Mouse (Mus musculus) Patski (cell line): ENCODE results near the gene Stag2. TPM values are rescaled to one million over a fixed set of nuclear protein-coding genes. Genes with fewer than 3 reads are reported as not detected.

Source experiments
- ATAC-seq: fragments of 100-300 bp; one replicate; pipeline ENCODE4 v1.8.0; 2021
- CTCF ChIA-PET: fragments of 350-600 bp; sonication (Branson Sonifier 250); formaldehyde crosslinking; loops from one replicate; lab custom pipeline; 2022; ENCODE audit warnings: inconsistent platforms; lab: Charles Lee
- POLR2A ChIA-PET: fragments of 350-600 bp; sonication (Branson Sonifier 250); formaldehyde crosslinking; loops from one replicate; lab custom pipeline; 2022; ENCODE audit warnings: antibody characterized with exemption, inconsistent platforms; lab: Charles Lee
- DNase-seq: peaks from one replicate; pipeline ENCODE4 v3.0.0-alpha.2; 2011; ENCODE audit warnings: low read depth, low spot score
- H3K27me3 ChIP-seq: fragments of 371-371 bp; one replicate; pipeline ENCODE4 v1.5.1; 2021
- CTCF ChIP-seq: fragments of 100-300 bp; IDR thresholded peaks from one replicate; pipeline ENCODE4 v1.5.1; 2021
- in situ Hi-C: fragments of 300-500 bp; cut with MboI; formaldehyde crosslinking; loops from 3 replicates; pipeline ENCODE4 v1.11.1; 2018; ENCODE audit warnings: low pct_unique_long_range_greater_than_20kb, mixed read lengths
- polyA plus RNA-seq: library from polyadenylated mRNA; unstranded; gene quantifications from one replicate; pipeline ENCODE4 v1.2.3, GENCODE M21; 2021

Stag2 gene
- polyA plus RNA-seq, 1 experiment from 2014 or later, result 52.0 TPM

- DNase-seq (no peak), ATAC-seq (no peak)
- H3K27me3 ChIP-seq, result peaks cover 11% of the 10 kb centered on the region
- no peak for TF ChIP-seq CTCF
- POLR2A ChIA-PET, result interaction anchor here (0.7 kb wide), 1 partner anchor 88 kb away, joined by 4 read pairs; no protein-coding TSS in a partner anchor
- CTCF ChIA-PET, result no interaction called here
- in situ Hi-C loops, result loop anchor here (10.0 kb wide), 1 partner anchor 55 kb away; no protein-coding TSS in a partner anchor
Measured at GRCm38 (mm10) chrX:42149557-42150345, 634 bp downstream of the Stag2 start.

DNA sequence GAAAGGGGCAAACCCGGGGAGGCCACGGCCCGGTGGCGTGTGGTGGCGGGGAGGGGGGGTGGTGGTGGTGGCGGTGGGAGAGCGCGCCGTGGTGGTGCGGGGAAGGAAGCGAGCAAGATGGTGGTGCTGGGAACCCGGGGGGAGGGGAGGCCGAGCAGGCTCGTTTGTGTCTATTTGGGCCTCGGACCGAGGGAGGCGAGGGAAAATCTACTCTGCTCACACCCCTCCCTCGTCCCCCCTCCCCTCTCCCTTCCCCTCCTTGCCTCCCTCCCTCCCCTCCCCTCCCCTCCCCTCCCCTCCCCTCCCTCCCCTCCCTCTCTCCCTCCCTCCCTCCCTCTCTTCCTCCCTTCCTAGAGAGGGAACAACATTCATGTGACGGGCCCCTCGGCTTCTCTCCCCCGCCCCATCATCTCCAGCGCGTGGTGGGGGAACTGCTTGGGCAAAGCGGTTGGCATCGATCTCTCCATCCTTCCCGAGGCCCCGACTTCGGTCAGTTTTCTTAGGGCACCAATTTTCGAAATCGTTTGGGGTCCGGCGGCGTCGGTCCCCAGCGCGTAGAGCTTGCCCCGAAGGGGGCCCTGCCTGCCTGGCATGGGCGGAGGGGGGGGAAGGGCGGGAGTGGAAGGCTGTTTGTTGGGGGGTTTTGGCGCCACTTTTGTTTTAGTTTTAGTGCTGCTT, 1.4 kb downstream of the Stag2 start:
- POLR2A ChIA-PET, result interaction anchor here (0.6 kb wide), 1 partner anchor 47 kb away, joined by 4 read pairs; no protein-coding TSS in a partner anchor
- DNase-seq (no peak), ATAC-seq (peak; percentile 7)
- in situ Hi-C loops, result loop anchor here (10.0 kb wide), 1 partner anchor 54 kb away; no protein-coding TSS in a partner anchor
- peaks cover 16% of the 10 kb centered on the region for H3K27me3 ChIP-seq
- CTCF ChIA-PET, result no interaction called here
- TF ChIP-seq CTCF, result no peak

DNA sequence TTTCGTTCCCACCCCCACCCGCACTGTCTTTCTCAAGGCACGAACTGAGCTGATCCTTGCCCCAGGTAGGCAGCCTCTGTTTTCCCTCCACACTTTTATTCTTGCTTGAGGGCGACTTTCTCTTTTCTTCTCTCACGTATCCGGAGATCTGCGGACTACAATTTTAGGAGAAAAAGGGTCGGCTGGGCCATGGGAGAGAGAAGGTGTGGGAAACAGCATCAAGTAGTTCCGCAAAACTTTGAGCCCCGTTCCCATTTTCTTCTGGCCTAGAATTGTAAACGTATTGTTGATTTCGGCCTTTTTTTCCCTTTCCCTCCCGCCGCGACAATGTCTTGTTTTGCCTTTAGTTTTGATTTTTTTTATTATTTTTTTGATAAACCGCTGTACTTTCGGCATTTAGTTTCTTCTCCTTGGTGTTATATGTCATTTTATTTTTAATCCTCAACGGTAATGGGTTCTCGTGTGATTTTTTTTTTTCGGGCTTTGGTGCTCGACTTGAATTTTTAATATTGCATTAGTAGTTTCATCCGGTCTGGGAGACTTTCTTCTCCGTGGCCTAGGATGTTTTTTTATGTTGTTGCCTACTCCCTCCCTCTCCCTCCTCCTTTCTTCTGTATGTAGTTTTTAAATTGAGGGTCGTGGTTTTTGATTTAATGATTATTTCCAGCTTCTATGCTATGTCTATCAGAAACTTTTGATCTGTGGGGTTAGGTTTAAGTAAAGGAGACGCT, 2.1 kb downstream of the Stag2 start:
- no peak for DNase-seq
- ATAC-seq, result no peak
- POLR2A ChIA-PET, result interaction anchor here (0.6 kb wide), 2 partner anchors 14 to 46 kb away, joined by 3 to 4 read pairs; no protein-coding TSS in a partner anchor
- CTCF ChIA-PET, result no interaction called here
- no peak for TF ChIP-seq CTCF
- H3K27me3 ChIP-seq, result peaks cover 13% of the 10 kb centered on the region
- in situ Hi-C loops, result loop anchor here (10.0 kb wide), 1 partner anchor 54 kb away; no protein-coding TSS in a partner anchor

DNA sequence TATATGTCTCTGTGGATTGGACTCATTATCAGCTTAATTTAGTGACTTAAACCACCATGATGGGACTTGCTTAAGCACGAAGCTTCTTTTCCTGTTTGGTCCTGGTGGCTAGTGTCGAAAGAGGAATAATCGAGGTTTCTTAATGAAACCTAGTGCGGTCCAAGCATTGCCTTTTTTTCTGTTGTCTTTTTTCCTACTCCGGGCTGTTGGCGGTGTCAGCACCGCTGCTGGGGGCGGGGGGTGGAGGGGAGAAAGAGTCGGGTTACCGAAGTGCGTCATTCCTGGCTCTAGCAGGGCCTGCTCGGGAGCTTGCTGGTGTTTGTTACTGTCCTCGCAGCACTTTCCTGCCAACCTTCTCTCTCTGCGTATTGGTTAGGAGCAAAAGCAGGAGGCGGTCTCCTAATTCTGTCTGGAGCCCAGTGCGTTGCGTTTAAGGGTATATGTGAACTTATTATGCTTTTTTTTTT, 2.8 kb downstream of the Stag2 start:
- peaks cover 12% of the 10 kb centered on the region for H3K27me3 ChIP-seq
- ATAC-seq, result peak; percentile 76
- DNase-seq, result no peak
- no peak for TF ChIP-seq CTCF
- in situ Hi-C loops, result loop anchor here (10.0 kb wide), 1 partner anchor 53 kb away; no protein-coding TSS in a partner anchor
- CTCF ChIA-PET, result no interaction called here
- POLR2A ChIA-PET, result interaction anchor here (0.6 kb wide), 1 partner anchor 13 kb away, joined by 3 read pairs; no protein-coding TSS in a partner anchor

GRCm38 (mm10) chrX:42153056-42153455, 3.9 kb downstream of the Stag2 start:
- in situ Hi-C loops, result loop anchor here (10.0 kb wide), 1 partner anchor 52 kb away; no protein-coding TSS in a partner anchor
- ChIA-PET CTCF (interaction anchor here (1.0 kb wide), 1 partner anchor 107 kb away, joined by 3 read pairs; no protein-coding TSS in a partner anchor), POLR2A (interaction anchor here (0.5 kb wide), 1 partner anchor 12 kb away, joined by 5 read pairs; no protein-coding TSS in a partner anchor)
- no peak for TF ChIP-seq CTCF
- no peak for ATAC-seq
- H3K27me3 ChIP-seq, result peaks cover 16% of the 10 kb centered on the region
- DNase-seq, result no peak

DNA sequence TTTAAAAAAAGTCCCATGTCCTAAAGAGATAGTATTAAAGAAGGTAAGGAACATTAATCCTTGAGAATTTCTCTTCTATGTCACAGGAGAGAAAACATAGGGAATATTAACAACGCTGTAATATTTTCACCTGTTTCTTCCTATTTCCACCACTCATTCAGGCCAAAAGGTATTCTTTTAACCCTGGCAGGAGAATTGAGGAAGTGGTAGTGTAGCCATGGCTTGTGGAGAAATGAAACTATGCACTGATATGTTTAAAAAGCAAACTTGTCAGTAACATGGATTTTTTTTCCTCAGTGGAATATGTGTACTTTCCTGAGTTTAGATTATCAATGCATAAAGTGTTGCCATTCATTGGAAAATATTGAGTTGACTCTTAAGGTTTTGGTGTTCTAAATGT, 16.3 kb downstream of the Stag2 start:
- ChIA-PET CTCF (no interaction called here), POLR2A (interaction anchor here (0.6 kb wide), 2 partner anchors 12 to 14 kb away, joined by 3 to 5 read pairs; no protein-coding TSS in a partner anchor)
- peaks cover 16% of the 10 kb centered on the region for H3K27me3 ChIP-seq
- ATAC-seq (no peak), DNase-seq (no peak)
- TF ChIP-seq CTCF, result no peak
- in situ Hi-C loops, result no loop called here

DNA sequence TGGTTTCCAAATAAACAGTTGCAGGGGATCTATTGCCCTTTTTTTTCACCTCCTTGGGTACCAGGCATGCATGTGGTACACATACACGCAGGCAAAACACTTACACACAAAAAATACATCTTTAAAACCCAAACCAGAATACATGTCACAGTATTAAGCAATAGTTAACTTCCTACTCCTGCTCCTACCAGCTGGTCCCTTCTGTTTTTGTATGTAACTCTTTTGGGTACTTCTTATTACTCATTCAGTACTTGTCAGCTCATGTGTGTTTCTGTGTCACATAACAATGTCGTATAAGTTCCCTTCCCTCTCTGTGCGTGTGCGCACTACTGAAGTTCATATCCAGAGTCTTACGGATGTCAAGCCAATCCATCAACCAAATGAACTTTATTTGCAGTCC, 21.7 kb downstream of the Stag2 start:
- CTCF ChIA-PET, result no interaction called here
- no peak for DNase-seq
- H3K27me3 ChIP-seq, result peaks cover 27% of the 10 kb centered on the region
- no peak for TF ChIP-seq CTCF
- in situ Hi-C loops, result no loop called here
- POLR2A ChIA-PET, result no interaction called here
- no peak for ATAC-seq

GRCm38 (mm10) chrX:42187590-42187989, 38.5 kb downstream of the Stag2 start:
- ChIA-PET POLR2A (interaction anchor here (0.7 kb wide), 1 partner anchor 9 kb away, joined by 3 read pairs; no protein-coding TSS in a partner anchor), CTCF (no interaction called here)
- peaks cover 39% of the 10 kb centered on the region for H3K27me3 ChIP-seq
- ATAC-seq (no peak), DNase-seq (no peak)
- in situ Hi-C loops, result no loop called here
- TF ChIP-seq CTCF, result no peak

GRCm38 (mm10) chrX:42188825-42189426, 39.8 kb downstream of the Stag2 start:
- no peak for DNase-seq
- no peak for TF ChIP-seq CTCF
- in situ Hi-C loops, result no loop called here
- ATAC-seq, result no peak
- peaks cover 32% of the 10 kb centered on the region for H3K27me3 ChIP-seq
- ChIA-PET CTCF (no interaction called here), POLR2A (no interaction called here)
